Mouse (Mus musculus) midbrain, embryonic 11.5 days (tissue): ENCODE results near the gene Wipf2. TPM values are rescaled to one million over a fixed set of nuclear protein-coding genes. Genes with fewer than 3 reads are reported as not detected.

ENCODE experiments used
- ATAC-seq: fragments of 200-750 bp; cut with Nextera tagmentation; 2 replicates; pipeline ENCODE4 v1.8.0; 2017; ENCODE audit warnings: moderate TSS enrichment, moderate library complexity; ENCODE audit not compliant: low FRiP score
- DNase-seq: peaks from one replicate; pipeline ENCODE4 v3.0.0; 2015; ENCODE audit warnings: low spot score; ENCODE audit errors: missing footprints
- H3K27ac ChIP-seq: fragments of 300-500 bp; sonication (generic); 2 replicates; pipeline ENCODE4 v1.5.1; 2014; ENCODE audit warnings: low read depth, low read length
- H3K27me3 ChIP-seq: fragments of 300-500 bp; sonication (generic); 2 replicates; pipeline ENCODE4 v1.6.1; 2014; ENCODE audit warnings: mild to moderate bottlenecking, low read length, moderate library complexity, mixed read lengths; ENCODE audit not compliant: control insufficient read depth, insufficient read depth
- H3K36me3 ChIP-seq: fragments of 300-500 bp; sonication (generic); 2 replicates; pipeline ENCODE4 v1.6.1; 2014; ENCODE audit warnings: mild to moderate bottlenecking, low read length, moderate library complexity, mixed read lengths; ENCODE audit not compliant: control insufficient read depth, insufficient read depth
- H3K4me1 ChIP-seq: fragments of 300-500 bp; sonication (generic); 2 replicates; pipeline ENCODE4 v1.6.1; 2014; ENCODE audit warnings: low read length; ENCODE audit not compliant: control insufficient read depth, insufficient read depth
- H3K4me2 ChIP-seq: fragments of 300-500 bp; sonication (generic); 2 replicates; pipeline ENCODE4 v1.6.1; 2014; ENCODE audit warnings: mild to moderate bottlenecking, moderate library complexity
- H3K4me3 ChIP-seq: fragments of 300-500 bp; sonication (generic); 2 replicates; pipeline ENCODE4 v1.5.1; 2014; ENCODE audit warnings: low read depth, low read length
- H3K9ac ChIP-seq: fragments of 300-500 bp; sonication (generic); 2 replicates; pipeline ENCODE4 v1.6.1; 2014; ENCODE audit warnings: low read length
- H3K9me3 ChIP-seq: fragments of 300-500 bp; sonication (generic); 2 replicates; pipeline ENCODE4 v1.6.1; 2016; ENCODE audit warnings: low read length; ENCODE audit not compliant: control insufficient read depth
- WGBS: fragments of 180-500 bp; shearing (Covaris S2); extraction: QIAGEN DNeasy Blood & Tissue Kit; methylation state at CpG from one replicate; pipeline ENCODE4 v1.1.7; 2014; 5-methylcytosine and 5-hydroxymethylcytosine counted together
- polyA plus RNA-seq: library from polyadenylated mRNA; unstranded; fragments of >200 nt; fragmentation: Nextera tagmentation; extraction: Ambion mirVana; gene quantifications from 2 replicates; pipeline ENCODE4 v1.2.1, GENCODE M21; 2014

Gene Wipf2
- polyA plus RNA-seq, 1 experiment from 2014 or later = 4.4 TPM

DNA sequence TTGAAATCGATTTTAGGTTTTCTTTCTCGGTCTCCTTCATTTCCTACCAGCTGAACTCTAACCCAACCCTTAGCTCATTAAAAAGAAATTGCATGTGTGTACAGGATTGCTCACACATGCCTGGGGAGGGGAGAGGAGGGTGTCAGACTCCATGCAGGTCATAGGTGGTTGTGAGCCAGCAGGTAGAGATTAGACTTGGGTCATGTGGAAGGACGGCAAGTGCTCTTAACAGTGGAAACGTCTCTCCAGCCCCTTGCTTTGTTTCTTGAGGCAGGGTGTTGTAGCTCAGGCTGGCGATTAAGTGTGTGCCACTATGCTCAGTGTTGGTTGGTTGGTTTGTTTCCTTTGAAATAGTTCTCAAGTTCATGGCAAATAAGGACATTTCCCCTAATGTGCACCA is 7.4 kb downstream of the Wipf2 start:
- DNase-seq (peak; percentile 77), ATAC-seq (no peak)
- Histone ChIP-seq H3K9me3 (no peaks in the 10 kb centered on the region), H3K27me3 (no peaks in the 10 kb centered on the region), H3K36me3 (peaks cover 2% of the 10 kb centered on the region; the same call in 1 of the 2 replicates), H3K4me1 (0 out of 2 replicates have a peak, but pooled peaks cover 4% of the 10 kb centered on the region), H3K9ac (no peak overlapping the region), H3K4me2 (no peak overlapping the region), H3K4me3 (no peak overlapping the region), H3K27ac (no peak overlapping the region)
- WGBS = 81% methylated on average over 5 of the region's 5 CpGs

DNA sequence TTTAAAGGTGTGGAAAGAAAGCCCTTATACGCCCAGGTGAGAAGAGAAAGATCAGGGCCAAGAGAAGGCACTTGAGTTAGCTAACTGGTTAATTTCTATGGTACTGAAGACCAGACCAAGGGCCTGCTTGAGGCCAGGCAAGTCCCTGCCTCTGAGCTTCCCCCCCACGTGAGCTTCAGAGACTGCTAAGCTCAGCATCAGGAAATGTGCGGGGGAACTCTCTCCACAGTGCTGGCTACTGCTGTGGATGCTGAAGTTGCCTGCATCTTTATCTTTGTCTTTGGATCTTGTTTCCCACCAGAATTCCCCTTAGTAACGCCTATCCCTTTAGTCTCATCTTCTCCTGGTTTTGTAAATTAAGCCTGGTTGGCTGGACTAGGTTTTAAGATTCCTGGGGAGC is 8.0 kb downstream of the Wipf2 start:
- DNase-seq (peak; percentile 67), ATAC-seq (no peak)
- Histone ChIP-seq H3K27me3 (no peaks in the 10 kb centered on the region), H3K9me3 (no peaks in the 10 kb centered on the region), H3K4me1 (0 out of 2 replicates have a peak, but pooled peaks cover 4% of the 10 kb centered on the region), H3K9ac (no peak overlapping the region), H3K27ac (no peak overlapping the region), H3K4me2 (no peak overlapping the region), H3K4me3 (no peak overlapping the region), H3K36me3 (peaks cover 2% of the 10 kb centered on the region; the same call in 1 of the 2 replicates)
- 62% methylated on average over 4 of the region's 4 CpGs for WGBS

DNA sequence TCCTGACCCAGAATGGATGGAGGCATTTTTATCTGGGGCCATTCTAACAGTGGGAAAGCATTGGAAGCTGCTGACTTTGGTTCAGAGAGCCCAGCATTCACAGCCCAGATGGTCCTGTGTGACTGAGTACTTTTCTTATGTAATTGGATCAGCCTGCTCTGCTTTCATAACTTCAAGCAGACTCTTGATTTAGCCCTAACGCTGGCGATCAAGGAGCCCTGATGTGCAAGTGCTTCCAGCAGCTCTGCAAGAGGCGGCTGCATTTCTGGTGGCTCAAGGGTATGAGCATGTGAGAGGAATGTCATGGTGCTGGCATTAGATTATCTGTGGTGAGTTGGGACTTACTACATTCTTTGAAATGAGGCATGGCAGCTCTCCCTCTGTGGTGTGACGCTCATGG is 8.6 kb downstream of the Wipf2 start:
- no peak for ATAC-seq
- peak; percentile 33 for DNase-seq
- Histone ChIP-seq H3K4me2 (no peak overlapping the region), H3K9ac (no peak overlapping the region), H3K9me3 (no peaks in the 10 kb centered on the region), H3K4me3 (no peak overlapping the region), H3K27me3 (no peaks in the 10 kb centered on the region), H3K36me3 (peaks cover 2% of the 10 kb centered on the region; the same call in 1 of the 2 replicates), H3K4me1 (0 out of 2 replicates have a peak, but pooled peaks cover 4% of the 10 kb centered on the region), H3K27ac (peak overlapping the region; percentile 25; the same call in 1 of the 2 replicates)
- 64% methylated on average over 4 of the region's 4 CpGs for WGBS

DNA sequence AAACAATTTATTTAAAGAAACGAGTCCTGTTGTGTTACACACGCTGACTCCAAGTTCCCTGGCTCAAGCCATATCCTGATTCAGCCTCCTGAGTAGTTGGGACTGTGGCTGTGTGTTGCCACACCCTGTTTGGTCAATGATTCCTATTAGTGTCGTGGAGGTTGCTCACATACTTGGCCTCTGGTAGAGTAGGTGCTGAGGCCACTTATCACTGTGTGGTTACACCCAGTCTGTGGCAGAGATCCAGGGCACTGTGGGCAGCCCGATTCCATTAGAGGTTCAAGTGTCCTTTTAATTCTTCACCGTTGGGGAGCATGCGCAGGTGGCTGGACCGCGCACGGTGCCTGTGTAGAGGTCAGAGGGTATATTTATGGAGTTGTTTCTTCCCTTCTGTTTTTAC is 10.5 kb downstream of the Wipf2 start:
- Histone ChIP-seq H3K4me3 (no peak overlapping the region), H3K9ac (no peak overlapping the region), H3K4me1 (no peaks in the 10 kb centered on the region), H3K4me2 (no peak overlapping the region), H3K36me3 (no peaks in the 10 kb centered on the region), H3K27ac (no peak overlapping the region), H3K27me3 (no peaks in the 10 kb centered on the region), H3K9me3 (no peaks in the 10 kb centered on the region)
- ATAC-seq (no peak), DNase-seq (peak; percentile 47)
- 96% methylated on average over 9 of the region's 9 CpGs for WGBS

DNA sequence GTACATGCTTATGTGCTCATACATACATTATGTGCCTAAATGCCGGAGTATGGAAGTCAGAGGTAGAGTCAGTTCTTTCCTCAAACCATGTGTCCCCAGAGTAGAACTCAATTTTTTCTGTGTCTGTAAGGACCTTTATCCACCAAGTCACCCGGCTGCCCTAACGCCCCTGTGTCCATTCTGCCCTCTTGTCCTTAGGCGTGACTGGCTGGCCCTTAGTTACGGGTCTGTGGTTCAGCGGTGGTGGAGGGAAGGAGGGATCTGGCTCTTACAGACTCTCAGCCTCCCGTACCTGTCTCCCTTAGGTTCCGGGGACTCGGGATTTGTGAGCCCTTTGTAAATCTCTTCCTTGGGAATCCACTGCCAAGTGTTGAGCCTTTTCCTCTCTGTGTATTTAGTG is 13.6 kb downstream of the Wipf2 start:
- H3K27me3 ChIP-seq = no peaks in the 10 kb centered on the region
- H3K4me3 ChIP-seq = no peak overlapping the region
- H3K27ac ChIP-seq = no peak overlapping the region
- ATAC-seq (no peak), DNase-seq (no peak)
- H3K4me1 ChIP-seq = no peaks in the 10 kb centered on the region
- H3K9me3 ChIP-seq = no peaks in the 10 kb centered on the region
- no peak overlapping the region for H3K9ac ChIP-seq
- H3K4me2 ChIP-seq = no peak overlapping the region
- H3K36me3 ChIP-seq = no peaks in the 10 kb centered on the region; the same call in 1 of the 2 replicates
- 63% methylated on average over 9 of the region's 9 CpGs for WGBS

DNA sequence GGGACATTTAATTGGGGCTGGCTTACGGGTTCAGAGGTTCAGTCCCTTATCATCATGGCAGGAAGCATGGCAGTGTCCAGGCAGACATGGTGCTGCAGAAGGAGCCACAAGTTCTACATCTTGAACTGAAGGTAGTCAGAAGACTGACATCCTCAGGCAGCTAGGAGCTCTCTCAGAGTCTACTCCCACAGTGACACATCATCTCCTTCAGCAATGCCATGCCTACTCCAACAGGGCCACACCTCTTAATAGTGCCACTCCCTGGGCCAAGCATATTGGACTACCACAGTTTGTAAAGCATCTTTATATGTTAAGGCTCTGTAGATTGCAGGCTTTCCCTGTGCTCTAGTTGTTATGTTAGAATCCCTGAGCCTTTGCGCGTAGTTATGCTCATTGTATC is 24.3 kb downstream of the Wipf2 start:
- H3K36me3 ChIP-seq = peaks cover 27% of the 10 kb centered on the region; the same call in 1 of the 2 replicates

DNA sequence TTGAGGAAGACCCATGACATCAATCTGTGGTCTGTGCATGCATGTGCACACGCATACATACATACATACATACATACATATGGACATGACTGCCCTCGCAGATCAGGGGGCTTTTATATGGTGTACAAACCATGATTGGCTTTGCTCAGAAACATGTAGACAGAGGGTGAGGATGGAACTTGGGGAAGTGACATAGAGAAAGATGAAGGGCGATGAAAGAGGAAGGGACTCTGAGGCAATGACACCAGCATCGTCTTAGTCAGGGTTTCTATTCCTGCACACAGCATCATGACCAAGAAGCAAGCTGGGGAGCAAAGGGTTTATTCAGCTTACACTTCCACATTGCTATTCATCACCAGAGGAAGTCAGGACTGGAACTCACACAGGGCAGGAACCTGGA is 25.6 kb downstream of the Wipf2 start:
- H3K4me2 ChIP-seq = no peak overlapping the region
- H3K27me3 ChIP-seq = no peaks in the 10 kb centered on the region
- H3K9me3 ChIP-seq = no peaks in the 10 kb centered on the region
- 95% methylated on average over 4 of the region's 4 CpGs for WGBS
- ATAC-seq (no peak), DNase-seq (no peak)
- no peaks in the 10 kb centered on the region for H3K4me1 ChIP-seq
- H3K36me3 ChIP-seq = peaks cover 35% of the 10 kb centered on the region; the same call in 1 of the 2 replicates
- no peak overlapping the region for H3K27ac ChIP-seq
- no peak overlapping the region for H3K4me3 ChIP-seq
- H3K9ac ChIP-seq = no peak overlapping the region

More for the DNA sequence above, 24.3 kb downstream of the Wipf2 start:
- Histone ChIP-seq H3K4me1 (no peaks in the 10 kb centered on the region), H3K9me3 (no peaks in the 10 kb centered on the region), H3K9ac (no peak overlapping the region), H3K27ac (no peak overlapping the region), H3K4me2 (no peak overlapping the region), H3K27me3 (no peaks in the 10 kb centered on the region), H3K4me3 (no peak overlapping the region)
- ATAC-seq (no peak), DNase-seq (no peak)
- WGBS = 95% methylated on average over 3 of the region's 3 CpGs

DNA sequence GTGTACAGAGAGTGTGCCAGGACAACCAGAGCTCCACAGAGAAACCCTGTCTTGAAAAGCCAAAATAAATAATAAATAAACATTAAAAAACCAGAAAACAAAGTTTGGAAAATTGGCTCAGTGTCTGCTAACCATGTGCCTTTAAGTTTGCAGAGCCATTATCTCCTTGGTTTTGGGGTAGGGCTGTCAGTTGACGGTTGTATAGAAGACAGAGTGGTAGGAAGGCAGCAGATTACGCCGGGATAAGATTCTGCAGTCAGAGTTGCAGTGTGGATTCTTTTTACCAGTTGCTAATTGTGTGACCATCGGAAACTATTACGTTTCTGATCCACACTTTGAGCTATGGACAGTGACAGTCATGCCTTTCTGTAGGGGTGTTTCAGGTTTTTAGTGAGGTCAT is 26.5 kb downstream of the Wipf2 start:
- H3K9me3 ChIP-seq = no peaks in the 10 kb centered on the region
- WGBS = 94% methylated on average over 5 of the region's 5 CpGs

DNA sequence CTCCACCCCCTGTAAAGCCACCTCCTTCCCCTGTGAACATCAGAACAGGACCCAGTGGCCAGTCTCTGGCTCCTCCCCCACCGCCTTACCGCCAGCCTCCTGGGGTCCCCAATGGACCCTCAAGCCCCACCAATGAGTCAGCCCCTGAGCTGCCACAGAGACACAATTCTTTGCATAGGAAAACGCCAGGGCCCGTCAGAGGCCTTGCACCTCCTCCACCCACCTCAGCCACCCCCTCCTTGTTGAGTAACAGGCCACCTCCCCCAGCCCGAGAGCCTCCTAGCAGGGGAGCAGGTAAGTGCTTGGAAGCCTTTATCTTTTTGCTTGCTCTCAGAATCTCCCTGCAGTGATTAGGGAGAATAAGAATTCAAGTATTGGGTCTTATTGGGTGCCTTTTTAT is 29.0 kb downstream of the Wipf2 start:
- no peak for DNase-seq
- WGBS = 47% methylated on average over 5 of the region's 5 CpGs
- no peak for ATAC-seq
- Histone ChIP-seq H3K27ac (no peak overlapping the region), H3K4me1 (no peaks in the 10 kb centered on the region), H3K9me3 (no peaks in the 10 kb centered on the region), H3K36me3 (peaks cover 38% of the 10 kb centered on the region), H3K9ac (no peak overlapping the region), H3K27me3 (no peaks in the 10 kb centered on the region), H3K4me2 (no peak overlapping the region), H3K4me3 (no peak overlapping the region)

More for the DNA sequence above, 26.5 kb downstream of the Wipf2 start:
- Histone ChIP-seq H3K4me1 (no peaks in the 10 kb centered on the region), H3K4me2 (no peak overlapping the region), H3K4me3 (no peak overlapping the region), H3K36me3 (peaks cover 38% of the 10 kb centered on the region; the same call in 1 of the 2 replicates), H3K27ac (no peak overlapping the region), H3K9ac (no peak overlapping the region), H3K27me3 (no peaks in the 10 kb centered on the region)
- DNase-seq = no peak
- ATAC-seq = no peak
